Mouse (Mus musculus) liver, embryonic 14.5 days (tissue): ENCODE results near the gene Med12l. TPM values are rescaled to one million over a fixed set of nuclear protein-coding genes. Genes with fewer than 3 reads are reported as not detected.

Experiments used
- ATAC-seq: fragments of 200-750 bp; cut with Nextera tagmentation; 2 replicates; pipeline ENCODE4 v1.8.0; 2017; ENCODE audit warnings: moderate number of reproducible peaks, mild to moderate bottlenecking, moderate library complexity; ENCODE audit not compliant: insufficient read depth
- DNase-seq, 3 experiments: peaks; one replicate each; pipeline ENCODE4 v3.0.0-alpha.2; 2012 to 2013; ENCODE audit warnings: low read depth in 3 of 3, low spot score in 3 of 3
- H3K27ac ChIP-seq: fragments of 300-500 bp; sonication (generic); 2 replicates; pipeline ENCODE4 v1.5.1; 2014; ENCODE audit warnings: moderate library complexity, mild to moderate bottlenecking, control low read depth, inconsistent platforms
- H3K27me3 ChIP-seq: fragments of 300-500 bp; sonication (generic); 2 replicates; pipeline ENCODE4 v1.6.1; 2014; ENCODE audit warnings: mild to moderate bottlenecking, low read length, moderate library complexity; ENCODE audit not compliant: control insufficient read depth, insufficient read depth
- H3K36me3 ChIP-seq: fragments of 300-500 bp; sonication (generic); replicated peaks from 2 replicates; pipeline ENCODE4 v1.6.1; 2014; ENCODE audit warnings: low read depth; ENCODE audit not compliant: control insufficient read depth, insufficient read depth
- H3K4me1 ChIP-seq, 2 experiments: fragments of 200-500 bp in 1 of 2; fragments of 300-500 bp in 1 of 2; sonication (generic) in 1 of 2; replicated peaks; 2 replicates each; pipeline ENCODE4 v1.6.1; 2012 to 2014; ENCODE audit warnings: antibody characterized with exemption in 1 of 2, inconsistent platforms in 1 of 2, low read length in 1 of 2; ENCODE audit not compliant: control insufficient read depth in 2 of 2, insufficient read depth in 2 of 2
- H3K4me2 ChIP-seq: fragments of 300-500 bp; sonication (generic); 2 replicates; pipeline ENCODE4 v1.6.1; 2014; ENCODE audit warnings: low read depth, mild to moderate bottlenecking, control low read depth, moderate library complexity
- H3K4me3 ChIP-seq, 2 experiments: fragments of 200-500 bp in 1 of 2; fragments of 300-500 bp in 1 of 2; sonication (generic) in 1 of 2; 2 replicates each; pipeline ENCODE4 v1.5.1; 2012 to 2014; ENCODE audit warnings: low read depth in 2 of 2, low read length in 2 of 2, mild to moderate bottlenecking in 2 of 2, control low read depth in 1 of 2, inconsistent platforms in 1 of 2, moderate library complexity in 1 of 2; ENCODE audit not compliant: insufficient read depth in 1 of 2
- H3K9ac ChIP-seq: fragments of 300-500 bp; sonication (generic); replicated peaks from 2 replicates; pipeline ENCODE4 v1.6.1; 2014; ENCODE audit warnings: mild to moderate bottlenecking, control low read depth, moderate library complexity
- H3K9me3 ChIP-seq: fragments of 300-500 bp; sonication (generic); 2 replicates; pipeline ENCODE4 v1.6.1; 2016; ENCODE audit warnings: low read length, mixed read lengths; ENCODE audit not compliant: control insufficient read depth
- CTCF ChIP-seq: IDR thresholded peaks from 2 replicates; pipeline ENCODE4 v1.5.1; 2016; ENCODE audit warnings: antibody characterized with exemption, low read depth, control low read depth
- EP300 ChIP-seq: IDR thresholded peaks from 2 replicates; pipeline ENCODE4 v1.6.1; 2016; ENCODE audit warnings: antibody characterized with exemption, low read depth
- WGBS: fragments of 180-500 bp; shearing (Covaris S2); extraction: QIAGEN DNeasy Blood & Tissue Kit; methylation state at CpG from one replicate; pipeline ENCODE4 v1.1.7; 2014; ENCODE audit not compliant: insufficient replicate concordance; 5-methylcytosine and 5-hydroxymethylcytosine counted together
- polyA plus RNA-seq, 2 experiments: library from polyadenylated mRNA; depleted of rRNA in 1 of 2; stranded (reverse) in 1 of 2; unstranded in 1 of 2; fragments of >200 nt; fragmentation: Nextera tagmentation in 1 of 2; extraction: Ambion mirVana in 1 of 2; gene quantifications; 2 replicates each; pipeline versions ENCODE4 v1.2.1 to v1.2.3; 2012 to 2014

Med12l gene
- polyA plus RNA-seq, 2 experiments, result 0.57 to 0.63 TPM

DNA sequence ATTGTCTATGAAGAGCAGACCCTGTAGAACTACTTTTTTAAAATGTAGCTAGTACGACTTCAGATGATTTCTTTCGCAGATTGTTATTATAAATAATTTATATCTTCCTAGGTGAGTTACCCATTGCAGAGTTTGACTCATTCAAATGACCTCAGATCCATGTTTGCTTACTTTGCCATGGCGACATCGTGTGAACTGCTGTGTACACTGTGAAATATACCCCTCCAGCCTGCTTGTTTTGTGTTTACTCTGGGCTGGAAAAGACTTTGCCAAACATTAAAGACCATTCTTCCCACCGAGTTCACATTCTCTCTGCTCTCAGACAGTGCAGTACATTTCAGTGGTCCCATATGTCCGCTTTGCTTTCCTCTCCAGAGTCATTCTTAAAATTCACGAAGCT, 310.5 kb downstream of the Med12l start:
- 71% methylated on average over 7 of the region's 7 CpGs for WGBS
- H3K36me3 ChIP-seq, result no peaks in the 10 kb centered on the region
- H3K9me3 ChIP-seq, result no peaks in the 10 kb centered on the region
- ATAC-seq (no peak), DNase-seq (no peak)
- H3K27me3 ChIP-seq, result no peaks in the 10 kb centered on the region
- H3K9ac ChIP-seq, result no peak overlapping the region
- no peak overlapping the region for H3K4me3 ChIP-seq
- no peak overlapping the region for H3K4me2 ChIP-seq
- TF ChIP-seq CTCF, result no peak
- TF ChIP-seq EP300, result no peak
- no peaks in the 10 kb centered on the region for H3K4me1 ChIP-seq
- H3K27ac ChIP-seq, result no peak overlapping the region

DNA sequence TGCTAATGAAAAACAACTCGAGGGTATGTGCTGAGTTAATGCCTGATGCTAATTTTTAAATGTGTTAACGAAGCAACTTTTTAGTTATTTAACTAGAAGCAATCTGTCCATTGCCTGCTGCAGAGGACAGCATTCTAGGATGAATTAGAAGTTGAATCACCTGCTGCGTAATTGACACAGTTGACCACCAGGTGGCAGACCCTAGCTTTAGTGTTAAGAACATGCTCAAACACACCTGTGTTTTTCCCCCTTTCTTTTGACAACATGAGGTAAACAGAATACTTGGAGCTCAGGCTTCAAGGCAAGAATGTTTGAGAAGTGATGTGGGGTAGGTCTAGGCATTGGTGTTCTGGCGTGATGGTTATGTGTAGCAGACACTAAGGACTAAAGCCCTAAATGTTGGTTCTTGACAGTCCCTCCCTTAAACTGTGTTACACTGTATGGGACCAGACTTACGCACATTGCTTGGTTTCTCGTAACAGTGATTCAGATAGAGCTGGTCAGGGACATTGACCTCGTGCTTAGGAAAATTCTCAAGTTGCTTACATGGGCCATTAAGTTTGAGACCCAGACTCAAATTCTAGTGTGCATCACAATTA, 315.8 kb downstream of the Med12l start:
- Histone ChIP-seq H3K27me3 (no peaks in the 10 kb centered on the region), H3K4me3 (no peak overlapping the region), H3K27ac (no peak overlapping the region), H3K9me3 (no peaks in the 10 kb centered on the region), H3K36me3 (no peaks in the 10 kb centered on the region), H3K4me2 (no peak overlapping the region), H3K4me1 (no peaks in the 10 kb centered on the region), H3K9ac (no peak overlapping the region)
- ATAC-seq (no peak), DNase-seq (no peak)
- TF ChIP-seq EP300 (no peak), CTCF (peak; percentile 62)
- WGBS, result 38% methylated on average over 7 of the region's 7 CpGs

DNA sequence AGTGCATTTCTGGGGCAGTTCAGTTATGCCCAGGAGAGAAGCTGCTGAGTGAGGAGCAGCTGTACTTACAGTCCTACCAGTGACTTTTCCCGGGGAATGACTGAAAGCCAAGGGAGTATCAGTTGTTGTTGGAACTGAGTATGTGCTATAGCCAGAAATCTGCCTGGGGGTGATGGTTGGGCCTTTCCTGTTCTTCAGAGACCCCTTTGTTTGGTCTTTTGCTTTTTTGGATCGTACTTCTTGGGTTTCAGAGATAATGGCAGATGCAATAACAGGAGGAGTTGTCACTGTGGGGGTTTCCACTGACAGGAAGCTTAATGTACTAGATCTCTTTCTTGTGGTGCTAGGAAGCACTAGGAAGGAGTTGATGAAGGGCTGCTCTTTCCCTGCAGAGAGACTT, 322.9 kb downstream of the Med12l start:
- no peak for TF ChIP-seq CTCF
- no peak for TF ChIP-seq EP300
- no peak for DNase-seq
- Histone ChIP-seq H3K4me2 (no peak overlapping the region), H3K9ac (no peak overlapping the region), H3K4me3 (no peak overlapping the region), H3K4me1 (no peaks in the 10 kb centered on the region), H3K27me3 (no peaks in the 10 kb centered on the region), H3K36me3 (no peaks in the 10 kb centered on the region), H3K9me3 (no peaks in the 10 kb centered on the region), H3K27ac (no peak overlapping the region)
- 52% methylated on average over 2 of the region's 2 CpGs for WGBS
- ATAC-seq, result no peak

DNA sequence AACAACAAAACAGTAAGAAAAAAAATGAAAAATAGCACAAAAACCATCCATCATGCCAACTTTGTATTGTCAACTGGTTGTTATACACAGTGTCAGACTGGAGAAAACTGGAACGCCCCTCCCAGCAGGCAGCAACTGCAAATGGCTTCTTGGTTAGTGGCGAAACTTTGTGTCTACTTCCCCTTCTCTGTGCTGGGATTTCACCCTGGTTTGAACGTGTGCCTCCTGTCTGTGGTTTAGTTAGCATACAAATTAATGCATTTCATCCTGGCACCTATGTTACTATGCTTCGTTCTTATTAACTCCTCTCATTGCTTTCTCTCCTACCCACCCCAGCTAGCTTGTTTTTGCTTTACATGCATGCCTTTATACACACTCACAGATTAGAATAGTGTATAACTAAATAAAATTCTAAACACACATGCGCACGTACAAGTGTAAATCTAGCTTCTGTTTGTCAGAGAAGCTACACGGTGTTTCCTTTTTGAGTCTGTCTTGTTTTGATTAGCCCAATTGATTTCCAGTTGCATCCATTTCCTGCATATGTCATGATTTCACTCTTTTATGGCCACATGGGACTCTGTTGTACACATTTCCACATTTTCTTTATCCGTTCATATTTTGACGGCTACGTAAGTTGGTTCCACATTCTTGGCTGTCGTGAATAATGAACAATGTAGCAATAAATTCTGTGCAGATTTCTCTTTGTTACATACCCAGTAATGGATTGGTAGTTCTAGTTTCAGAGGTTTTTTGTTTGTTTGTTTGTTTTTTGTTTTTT, 336.2 kb downstream of the Med12l start:
- H3K9ac ChIP-seq, result no peak overlapping the region
- ATAC-seq (no peak), DNase-seq (peak in 1 of 3 experiments; percentile 7)
- no peak overlapping the region for H3K4me3 ChIP-seq
- H3K36me3 ChIP-seq, result no peaks in the 10 kb centered on the region
- H3K27ac ChIP-seq, result no peak overlapping the region
- no peaks in the 10 kb centered on the region for H3K4me1 ChIP-seq
- H3K27me3 ChIP-seq, result no peaks in the 10 kb centered on the region
- H3K4me2 ChIP-seq, result no peak overlapping the region
- no peaks in the 10 kb centered on the region for H3K9me3 ChIP-seq
- TF ChIP-seq EP300, result no peak
- no peak for TF ChIP-seq CTCF
- WGBS, result 49% methylated on average over 11 of the region's 11 CpGs

DNA sequence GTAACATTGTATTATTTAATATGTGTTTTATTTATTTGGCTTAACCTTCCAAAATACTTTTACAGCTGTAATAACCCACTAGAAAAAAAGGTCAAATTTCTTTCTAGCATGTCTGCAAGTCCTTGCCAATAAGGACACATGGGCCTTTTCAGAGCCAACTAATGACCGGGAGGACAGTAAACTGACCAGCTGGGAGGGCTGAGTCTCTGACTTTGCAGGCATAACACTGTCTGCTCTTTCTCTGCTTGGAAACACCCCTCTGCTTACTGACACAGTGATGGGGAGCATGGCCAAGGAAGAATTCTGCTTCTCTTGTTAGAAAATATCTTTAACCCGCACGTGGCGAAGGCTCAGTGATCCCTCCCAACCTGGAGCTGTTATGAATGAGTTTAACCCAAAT, 337.4 kb downstream of the Med12l start:
- no peak for DNase-seq
- no peak for ATAC-seq
- Histone ChIP-seq H3K9me3 (no peaks in the 10 kb centered on the region), H3K4me3 (no peak overlapping the region), H3K9ac (no peak overlapping the region), H3K27me3 (no peaks in the 10 kb centered on the region), H3K27ac (no peak overlapping the region), H3K4me1 (no peaks in the 10 kb centered on the region), H3K36me3 (no peaks in the 10 kb centered on the region), H3K4me2 (no peak overlapping the region)
- WGBS, result 64% methylated on average over 4 of the region's 4 CpGs
- TF ChIP-seq EP300 (no peak), CTCF (no peak)
